Mouse (Mus musculus) right cerebral cortex, adult 2 months (tissue): ENCODE data around the gene Cgnl1.

Experiments
- DNase-seq, 2 experiments: peaks; one replicate each; pipeline ENCODE4 v3.0.0; 2021 to 2022; ENCODE audit warnings: low spot score in 2 of 2

Cgnl1 gene

GRCm38 (mm10) chr9:71770991-71771767 lies at the start of gene Cgnl1:
Gene Cgnl1, minus strand, starts transcription at chr9:71771602.
- DNase-seq: no peak

- peak; percentile 36 to 48 for DNase-seq
These were observed 47.1 kb upstream of the Cgnl1 start for GRCm38 (mm10) chr9:71818453-71818852.

GRCm38 (mm10) chr9:71816121-71816520 lies 44.7 kb upstream of the Cgnl1 start:
- no peak for DNase-seq

GRCm38 (mm10) chr9:71813565-71813964 lies 42.2 kb upstream of the Cgnl1 start:
- no peak for DNase-seq

GRCm38 (mm10) chr9:71812914-71813313 lies 41.5 kb upstream of the Cgnl1 start:
- DNase-seq: no peak

- no peak for DNase-seq
These were observed 41.0 kb upstream of the Cgnl1 start for GRCm38 (mm10) chr9:71812402-71812801.

- DNase-seq: no peak
These were observed 40.0 kb upstream of the Cgnl1 start for GRCm38 (mm10) chr9:71811404-71811803.

GRCm38 (mm10) chr9:71810723-71811122 lies 39.3 kb upstream of the Cgnl1 start:
- DNase-seq: no peak

GRCm38 (mm10) chr9:71808640-71809254 lies 37.3 kb upstream of the Cgnl1 start:
- DNase-seq: no peak

GRCm38 (mm10) chr9:71807801-71808200 lies 36.4 kb upstream of the Cgnl1 start:
- no peak for DNase-seq

- peak; percentile 73 to 88 for DNase-seq
These were observed 35.0 kb upstream of the Cgnl1 start for GRCm38 (mm10) chr9:71806422-71806805.

- no peak for DNase-seq
These were observed 34.4 kb upstream of the Cgnl1 start for GRCm38 (mm10) chr9:71805646-71806421.

- no peak for DNase-seq
These were observed 32.7 kb upstream of the Cgnl1 start for GRCm38 (mm10) chr9:71804116-71804515.

- DNase-seq: no peak
These were observed 31.9 kb upstream of the Cgnl1 start for GRCm38 (mm10) chr9:71803281-71803680.

- DNase-seq: no peak
These were observed 28.2 kb upstream of the Cgnl1 start for GRCm38 (mm10) chr9:71799598-71799997.

GRCm38 (mm10) chr9:71798176-71798575 lies 26.8 kb upstream of the Cgnl1 start:
- DNase-seq: no peak

GRCm38 (mm10) chr9:71777404-71777803 lies 6.0 kb upstream of the Cgnl1 start:
- DNase-seq: no peak

GRCm38 (mm10) chr9:71776337-71776736 lies 4.9 kb upstream of the Cgnl1 start:
- no peak for DNase-seq

GRCm38 (mm10) chr9:71773563-71773962 lies 2.2 kb upstream of the Cgnl1 start:
- DNase-seq: no peak

- peak in 1 of 2 experiments; percentile 13 for DNase-seq
These were observed 936 bp upstream of the Cgnl1 start for GRCm38 (mm10) chr9:71772338-71772737.

GRCm38 (mm10) chr9:71770484-71770883 lies 918 bp downstream of the Cgnl1 start:
- DNase-seq: no peak

- DNase-seq: no peak
These were observed 1.7 kb downstream of the Cgnl1 start for GRCm38 (mm10) chr9:71769701-71770100.

GRCm38 (mm10) chr9:71768119-71768518 lies 3.3 kb downstream of the Cgnl1 start:
- no peak for DNase-seq
